Mouse (Mus musculus) right cerebral cortex, postnatal 36 days (tissue): ENCODE results near the gene Hoxa9.
A peak's percentile ranks its signal among the peaks of the same experiment; 100 is the strongest.

Source experiments
- DNase-seq, 2 experiments: peaks; one replicate each; pipeline ENCODE4 v3.0.0; 2022; ENCODE audit warnings: low spot score in 2 of 2, mixed read lengths in 1 of 2

Hoxa9 gene

DNA sequence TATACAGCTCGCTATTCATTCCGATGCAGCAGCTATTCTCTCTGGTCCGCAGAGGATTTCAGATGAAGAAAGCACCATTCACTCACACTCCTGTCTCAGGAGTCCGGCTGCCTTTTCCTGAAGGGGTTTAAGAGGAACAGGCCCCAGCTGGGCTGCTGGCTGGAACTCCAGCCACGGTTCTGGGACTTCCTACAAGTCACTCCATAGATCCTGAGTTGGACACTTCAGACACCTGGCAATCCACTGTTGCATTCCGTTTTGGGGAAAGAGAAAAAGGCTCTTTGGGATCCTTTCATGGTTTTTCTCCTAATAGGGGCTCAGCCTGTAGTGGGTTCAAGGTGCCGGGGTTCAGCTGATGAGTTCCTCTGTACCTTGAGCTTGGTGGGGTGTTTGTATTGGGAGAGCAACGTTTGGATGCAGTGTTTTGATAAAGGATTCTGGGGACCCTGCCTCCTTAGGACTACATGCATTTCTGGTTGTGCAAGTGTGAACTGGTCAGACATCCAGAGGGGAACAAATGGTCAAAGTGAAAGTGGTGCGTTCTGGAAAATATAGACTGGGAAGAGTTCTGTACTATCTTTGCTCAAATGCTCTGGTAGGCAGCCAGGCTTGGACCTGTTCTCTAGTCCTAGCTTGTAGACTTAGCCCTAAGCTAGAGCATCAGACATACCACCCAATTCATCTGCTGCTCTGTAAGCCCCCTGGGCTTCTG lies 31.0 kb upstream of the Hoxa9 start:
- no peak for DNase-seq

DNA sequence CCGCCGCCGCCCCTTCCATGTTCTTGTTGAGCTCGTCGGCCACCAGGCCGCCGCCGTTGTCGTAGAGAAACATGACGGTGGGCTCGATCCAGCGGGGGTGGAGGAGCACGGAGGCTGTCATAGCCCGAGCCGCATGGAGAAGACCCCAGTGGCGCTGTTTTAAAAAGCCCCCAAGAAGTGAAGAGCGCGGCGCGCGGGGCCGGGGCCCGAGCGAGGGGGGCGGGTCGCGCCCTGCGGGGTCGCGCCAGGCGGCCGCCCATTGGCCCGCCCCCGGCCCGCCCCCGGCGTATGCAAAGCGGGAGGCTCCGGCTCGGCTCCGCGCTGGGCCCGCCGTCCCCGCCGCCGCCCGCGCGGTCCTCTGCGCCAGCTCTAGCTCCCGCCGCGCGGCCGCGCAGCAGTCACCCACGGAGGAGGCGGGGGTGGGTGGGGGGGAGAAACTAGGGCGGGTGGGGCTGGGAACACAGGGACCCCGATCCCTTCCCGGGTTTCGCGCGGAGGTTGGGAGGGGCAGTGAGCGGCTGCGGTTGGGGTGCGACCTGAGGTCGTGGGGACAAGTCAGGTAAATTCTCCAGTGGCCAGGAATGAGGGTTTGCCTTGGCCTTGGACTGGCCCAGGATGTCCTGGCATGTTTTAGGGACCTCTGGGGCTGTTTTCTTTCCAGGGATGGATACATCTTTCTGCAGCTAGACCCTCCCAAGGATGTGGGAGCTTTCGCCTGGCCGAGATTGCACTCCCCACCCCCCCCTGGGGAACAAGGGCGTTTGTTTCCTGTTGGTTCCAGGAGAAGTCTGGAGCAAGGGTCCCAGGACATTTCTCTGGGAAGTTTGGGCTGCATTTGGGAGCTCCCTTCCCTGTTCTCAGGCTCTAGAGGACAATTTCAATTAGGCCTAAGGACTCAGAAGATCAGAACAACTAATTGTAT lies 30.0 kb upstream of the Hoxa9 start, which contains the start of gene Hoxa13:
Gene Hoxa13 (minus strand): TSS at position 227 of the 922 bp plus-strand sequence.
- no peak for DNase-seq

DNA sequence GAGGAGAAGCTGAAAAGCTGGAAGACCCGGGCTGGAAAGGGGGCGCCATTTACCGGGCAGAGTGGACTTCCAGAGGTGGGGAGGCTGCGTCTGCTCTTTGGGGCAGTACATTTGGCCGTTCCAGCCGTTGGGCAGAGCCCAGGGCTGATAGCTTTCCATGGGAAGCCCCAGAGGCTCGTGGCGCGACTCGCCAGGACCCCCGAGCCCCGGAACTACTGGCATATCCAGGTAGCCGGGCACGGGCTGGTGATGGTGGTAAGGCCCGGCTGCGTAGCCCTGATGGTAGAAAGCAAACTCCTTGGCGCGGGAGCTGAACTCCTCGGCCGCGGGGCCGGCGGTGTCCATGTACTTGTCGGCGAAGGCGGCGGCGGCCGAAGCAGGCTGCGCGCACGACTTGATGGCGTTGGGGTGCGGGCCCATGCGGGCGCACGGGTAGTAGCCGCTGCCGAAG lies 28.9 kb upstream of the Hoxa9 start:
- DNase-seq, result no peak

DNA sequence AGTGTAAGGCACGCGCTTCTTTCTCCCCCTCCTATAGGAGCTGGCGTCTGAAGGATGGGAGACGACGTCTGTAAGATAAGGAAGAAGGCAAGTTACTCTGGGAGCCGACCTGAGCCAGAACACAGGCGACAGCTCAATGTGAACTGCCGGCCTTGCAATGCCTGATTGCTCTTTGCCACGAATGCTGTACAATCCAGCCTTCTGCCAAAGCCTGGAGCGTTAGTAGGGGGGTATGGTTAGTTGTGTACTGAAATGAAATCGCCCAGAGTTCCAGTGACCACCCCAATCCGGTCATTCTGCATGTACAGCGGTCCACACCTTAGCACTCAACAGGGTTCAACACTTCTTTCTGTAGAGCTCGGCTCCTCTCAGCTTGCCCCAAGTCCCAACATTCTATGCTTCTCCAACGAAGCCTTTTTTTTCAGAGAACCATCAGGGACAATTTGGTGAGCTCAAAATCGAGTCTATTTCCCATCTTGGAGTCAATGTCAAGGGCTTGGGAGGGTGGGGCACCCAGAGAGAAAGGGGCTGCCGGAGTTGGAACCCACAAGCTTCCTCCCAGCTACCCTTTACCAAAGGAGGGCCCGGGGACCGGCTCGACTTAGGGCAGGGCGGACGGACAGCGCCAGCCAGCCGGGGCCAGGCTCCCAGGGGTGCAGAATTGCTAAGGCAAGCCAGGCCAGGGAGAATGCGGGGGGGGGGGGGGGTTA lies 28.3 kb upstream of the Hoxa9 start:
- no peak for DNase-seq

DNA sequence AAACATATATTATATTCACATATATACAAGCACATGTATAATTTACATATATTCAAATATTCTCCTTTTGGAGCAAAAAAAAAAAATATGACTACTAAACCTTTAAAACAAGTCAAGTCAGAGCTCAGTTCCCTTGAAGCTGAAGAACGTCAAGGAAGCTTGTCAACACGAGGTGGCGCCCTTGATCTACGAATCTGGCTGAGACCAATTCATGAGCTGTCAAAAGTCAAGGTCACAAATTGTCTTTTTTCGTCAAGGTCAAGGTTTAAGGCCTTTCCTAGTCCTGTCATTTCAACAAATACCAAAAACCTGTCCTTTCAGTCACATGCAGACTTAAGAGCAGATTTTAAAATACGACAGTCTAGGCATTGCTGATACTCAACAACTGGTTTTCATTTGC lies 26.1 kb upstream of the Hoxa9 start:
- peak in 1 of 2 experiments; percentile 25 for DNase-seq

DNA sequence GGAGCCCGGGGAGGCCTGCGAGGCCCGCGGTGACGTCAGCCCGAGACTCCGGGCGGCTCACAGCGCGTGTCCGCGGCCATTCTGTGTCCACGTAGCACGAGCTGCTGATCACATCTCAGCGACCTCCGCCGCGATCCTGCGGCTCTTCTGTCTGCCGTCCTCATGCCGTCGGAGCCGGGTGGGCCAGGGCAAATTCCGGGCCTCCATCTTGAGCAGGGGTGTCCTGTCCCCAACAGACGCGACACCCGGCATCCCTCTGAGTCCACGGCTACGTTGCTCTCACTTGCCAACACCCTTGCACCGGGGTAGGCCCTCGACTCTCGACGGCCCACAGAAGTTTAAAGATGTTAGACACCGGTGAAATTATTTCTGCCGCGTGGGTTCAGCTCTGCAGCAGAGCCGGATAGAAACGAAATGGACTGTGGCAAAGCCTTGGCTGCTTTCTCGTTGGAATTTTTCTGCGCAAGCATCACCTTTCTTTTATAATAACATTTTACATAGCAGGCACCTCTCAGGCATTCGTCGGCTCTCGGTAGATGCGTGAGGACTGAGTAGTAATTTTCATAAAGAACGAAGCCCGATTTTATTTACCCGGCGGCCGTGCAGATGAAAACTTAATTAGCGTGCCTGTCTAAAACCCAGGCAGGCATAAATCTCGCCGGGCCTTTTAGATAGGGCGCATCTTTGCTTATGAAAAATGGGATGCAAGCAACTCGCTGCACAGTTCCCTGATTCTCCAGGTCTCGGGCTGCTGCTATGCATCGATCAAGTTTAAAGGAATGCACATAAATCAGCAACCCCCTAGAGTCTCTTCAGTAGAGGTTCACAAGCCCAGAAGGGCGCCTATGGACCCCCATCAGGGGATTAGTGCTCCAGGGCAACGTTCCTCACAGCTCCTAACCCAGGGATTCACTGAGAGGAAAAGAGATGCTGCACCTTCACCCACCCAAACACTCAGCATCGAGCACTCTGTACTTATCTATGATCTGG lies 22.9 kb upstream of the Hoxa9 start:
- DNase-seq, result no peak

DNA sequence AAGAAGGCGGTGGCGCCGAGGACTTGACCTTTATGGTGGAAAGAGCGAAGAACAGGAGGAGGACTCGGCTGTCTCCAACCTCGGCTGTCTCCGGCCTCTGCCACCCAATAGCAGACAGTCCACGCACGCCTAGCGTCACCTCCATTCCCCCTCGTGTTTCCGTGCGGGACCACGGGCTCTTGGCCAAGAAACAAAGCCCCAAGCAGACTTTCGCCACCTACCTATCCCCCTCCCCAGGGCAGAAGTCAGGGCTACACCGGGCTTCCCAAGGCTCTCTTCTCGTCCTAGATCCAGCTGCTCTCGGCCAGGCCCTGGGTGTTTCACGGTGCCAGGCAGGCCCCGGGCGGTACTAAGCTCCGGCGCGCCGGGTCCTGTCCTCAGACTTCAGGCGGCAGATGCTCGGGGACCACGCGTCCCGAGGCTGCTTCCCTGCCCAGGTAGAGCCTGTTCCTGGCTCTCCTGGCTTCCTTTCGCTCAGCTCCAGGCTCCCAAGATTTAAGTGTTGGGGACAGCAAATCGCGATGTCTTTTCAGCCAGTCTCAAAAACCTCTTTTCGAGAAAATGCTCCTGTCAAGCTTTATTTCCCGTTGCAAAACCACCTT lies 22.0 kb upstream of the Hoxa9 start:
- no peak for DNase-seq

DNA sequence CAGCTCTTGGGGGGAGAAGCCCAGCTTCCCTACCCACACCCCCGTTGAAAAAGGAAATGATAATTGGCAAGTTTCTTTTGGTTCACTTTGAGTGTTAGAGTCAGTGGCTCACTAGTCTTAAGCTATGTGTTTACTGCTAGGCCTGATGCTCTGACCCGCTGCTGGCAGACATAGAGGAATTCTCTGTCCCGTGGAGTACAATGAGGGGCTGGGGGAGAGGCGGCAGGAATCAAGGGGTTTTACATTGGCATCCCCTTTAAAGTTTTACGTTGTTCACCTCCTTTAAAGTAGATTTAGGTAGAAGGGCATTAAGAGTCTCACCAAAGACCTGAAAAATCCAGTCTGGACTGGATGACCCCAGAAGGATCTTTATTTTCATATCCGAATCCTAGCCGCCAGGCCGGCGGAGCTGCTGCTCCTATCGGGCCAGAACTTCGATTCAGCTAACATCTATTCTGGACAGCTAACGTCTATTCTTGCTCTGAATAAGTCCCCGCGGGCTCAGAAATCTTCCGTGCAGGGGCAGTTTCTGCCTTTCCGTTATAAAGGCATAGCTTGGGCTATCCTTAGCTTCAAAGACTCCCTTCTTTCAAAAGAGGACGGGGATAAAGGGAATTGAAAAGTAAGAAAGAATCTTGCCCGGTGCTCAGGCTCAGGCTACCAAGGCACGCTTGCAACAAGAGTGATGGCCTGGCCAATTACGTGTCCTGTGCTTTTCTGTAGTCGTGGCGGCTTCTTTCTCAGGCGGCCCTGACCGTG lies 21.3 kb upstream of the Hoxa9 start:
- no peak for DNase-seq

DNA sequence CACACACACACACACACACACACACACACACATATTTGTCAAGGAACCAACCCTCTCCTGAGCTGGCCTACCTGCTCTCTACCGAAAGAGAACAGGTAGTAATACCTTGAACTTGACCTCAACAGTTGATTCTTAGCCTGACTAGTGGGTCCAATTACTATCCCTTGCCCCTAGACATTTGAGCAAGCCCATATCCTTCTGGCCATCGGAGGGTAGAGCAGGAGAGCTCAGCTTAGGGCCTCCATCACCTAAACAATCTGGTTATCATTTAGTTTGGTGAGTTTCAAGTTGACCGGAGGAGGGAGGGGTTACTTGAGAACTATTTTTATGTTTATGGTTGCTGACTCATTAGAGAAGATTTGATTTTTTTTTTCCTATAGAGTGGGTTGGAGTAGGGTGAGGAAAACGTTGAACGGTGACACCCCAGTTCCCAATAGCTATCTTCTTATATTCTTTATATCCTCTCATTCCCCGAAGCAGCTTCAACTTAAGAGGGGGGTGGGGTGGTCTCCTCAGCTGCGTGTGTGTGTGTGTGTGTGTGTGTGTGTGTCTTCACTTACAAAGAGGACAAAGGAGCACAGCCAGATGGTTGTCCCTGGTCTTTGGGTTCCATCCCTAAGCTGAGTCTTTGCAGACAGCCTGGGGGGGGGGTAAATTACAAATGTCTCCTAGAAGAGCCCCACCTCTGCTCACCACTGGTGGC lies 20.4 kb upstream of the Hoxa9 start:
- DNase-seq, result no peak

DNA sequence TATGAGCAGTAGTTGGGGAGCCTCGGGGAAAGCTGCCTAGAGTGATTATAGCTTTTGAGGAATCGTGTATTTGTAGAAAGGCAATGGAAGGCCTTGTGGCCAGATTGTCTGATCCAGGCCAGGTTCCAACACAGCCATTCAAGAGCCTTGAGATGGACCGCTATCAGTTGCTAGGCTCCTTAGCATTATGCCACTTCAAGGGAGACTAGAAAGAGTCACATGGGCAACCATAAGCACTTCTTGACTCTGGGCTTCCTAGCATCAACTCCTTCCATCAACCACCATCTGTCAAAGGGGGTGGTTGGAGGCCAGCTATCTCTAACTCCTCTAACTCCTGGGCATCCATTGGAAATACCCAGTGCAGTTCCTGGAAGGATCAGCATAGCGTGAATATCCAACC lies 18.9 kb upstream of the Hoxa9 start:
- DNase-seq, result no peak

DNA sequence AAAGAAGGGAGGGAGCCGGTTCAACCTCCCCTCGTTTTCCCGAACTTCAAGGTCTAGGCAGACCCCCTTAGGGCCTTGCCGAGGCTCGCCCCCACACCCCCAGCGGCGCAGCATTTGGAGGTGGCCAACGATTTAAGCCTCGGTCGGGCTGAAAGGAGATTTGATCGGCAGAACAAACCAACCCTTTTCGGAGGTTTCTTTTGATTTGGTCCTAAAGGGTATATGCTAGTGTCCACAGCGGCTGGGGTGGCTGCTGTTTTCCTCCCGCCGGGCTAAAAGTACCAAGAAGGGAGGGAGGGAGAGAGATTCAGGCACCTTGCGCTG lies 18.5 kb upstream of the Hoxa9 start:
- DNase-seq, result no peak

DNA sequence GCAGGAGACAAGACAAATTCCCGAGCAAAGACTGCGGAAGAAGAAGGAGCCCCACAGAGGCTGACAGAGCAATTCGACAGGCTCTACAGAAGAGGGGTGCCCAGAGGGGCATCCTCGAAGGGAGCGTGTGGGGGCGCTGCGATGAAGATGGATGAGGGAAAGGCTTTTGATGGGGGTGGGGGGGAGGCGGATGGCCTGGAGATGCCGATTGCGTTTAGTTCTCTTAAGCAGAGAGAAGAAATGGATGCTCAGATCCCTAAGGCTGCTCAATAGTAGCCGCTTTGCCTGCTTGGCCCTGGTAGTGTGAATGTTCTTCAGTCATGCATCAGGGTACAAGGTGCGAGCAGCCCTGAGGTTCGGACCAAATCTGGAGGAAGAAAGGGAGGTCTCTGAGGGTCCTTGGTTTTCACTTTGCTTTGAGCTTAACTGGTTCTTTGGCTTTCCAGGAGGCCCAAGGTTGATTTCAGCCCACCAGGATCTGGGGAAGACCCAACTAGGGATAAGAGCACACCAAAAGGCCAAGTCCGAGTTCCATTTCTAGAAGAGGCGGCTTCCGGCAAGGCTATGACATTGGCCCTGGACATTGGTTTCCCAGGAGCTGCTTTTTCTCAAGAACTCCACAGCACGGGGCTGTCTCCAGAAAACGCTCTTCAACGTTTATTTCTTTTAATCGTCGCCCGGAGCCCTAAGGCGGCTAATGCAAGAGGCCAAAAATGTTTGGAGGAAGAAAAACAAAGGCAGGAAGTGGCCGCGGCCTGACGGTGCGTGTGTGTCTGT lies 17.9 kb upstream of the Hoxa9 start:
- DNase-seq, result no peak

DNA sequence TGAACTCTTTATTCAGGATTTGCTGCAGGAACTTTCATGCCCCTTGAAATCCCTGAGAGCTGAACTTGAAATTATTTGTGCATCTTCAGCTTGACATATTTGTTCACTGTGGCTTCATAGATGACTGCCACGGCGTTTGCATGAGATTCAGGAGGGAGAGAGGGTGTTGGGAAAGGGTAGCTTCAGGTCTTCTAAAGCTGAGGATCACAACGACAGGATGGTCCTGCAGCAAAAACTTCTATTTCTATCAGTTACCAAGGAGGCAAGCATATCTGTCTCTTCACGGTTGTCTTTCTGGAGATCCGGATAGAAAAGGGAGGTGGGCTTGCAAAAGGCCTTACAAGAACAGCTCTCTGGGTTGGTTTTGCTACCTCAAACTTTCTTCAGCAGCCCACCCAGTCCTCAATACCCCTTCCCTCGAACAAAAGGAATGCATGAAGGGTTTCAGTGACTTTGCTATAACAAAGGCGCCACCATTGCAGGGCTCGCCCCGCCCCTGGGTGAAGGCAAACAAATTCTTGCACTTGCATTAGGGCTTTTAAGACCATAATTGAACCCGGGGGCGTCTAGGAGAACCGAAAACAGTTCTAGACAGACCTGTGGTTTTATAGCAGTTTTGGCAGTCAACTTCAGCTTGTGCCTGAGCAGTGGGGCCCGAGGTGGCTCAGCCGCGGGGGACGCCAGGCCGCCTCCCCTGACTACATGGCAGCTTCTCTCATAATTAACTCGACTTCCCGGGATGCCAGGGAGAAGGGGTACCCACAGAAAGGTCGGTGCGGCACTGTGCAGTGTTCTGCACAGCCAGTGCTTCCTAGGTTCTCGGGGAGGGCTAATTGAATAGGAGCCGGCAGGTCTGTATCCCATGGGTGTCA lies 17.1 kb upstream of the Hoxa9 start:
- no peak for DNase-seq

DNA sequence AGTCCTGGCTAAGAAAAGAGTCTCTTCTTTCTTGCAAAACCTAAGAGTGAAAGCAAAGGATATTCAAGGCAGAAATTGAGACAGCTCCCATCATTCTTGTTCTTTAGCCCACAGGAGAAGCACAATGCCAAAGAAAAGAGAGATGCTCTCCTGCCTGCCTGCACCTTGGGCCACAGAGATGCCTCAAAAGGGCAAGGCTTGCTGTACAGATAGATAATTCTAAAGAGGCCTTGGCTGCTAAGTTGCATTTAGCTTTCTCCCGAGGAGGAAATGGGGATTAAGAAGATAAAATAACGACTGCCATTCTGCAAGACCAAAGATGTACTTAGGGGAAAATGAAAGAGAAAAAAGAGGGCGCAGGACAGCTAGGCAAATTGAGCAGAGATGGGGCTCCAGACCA lies 16.0 kb upstream of the Hoxa9 start:
- no peak for DNase-seq

DNA sequence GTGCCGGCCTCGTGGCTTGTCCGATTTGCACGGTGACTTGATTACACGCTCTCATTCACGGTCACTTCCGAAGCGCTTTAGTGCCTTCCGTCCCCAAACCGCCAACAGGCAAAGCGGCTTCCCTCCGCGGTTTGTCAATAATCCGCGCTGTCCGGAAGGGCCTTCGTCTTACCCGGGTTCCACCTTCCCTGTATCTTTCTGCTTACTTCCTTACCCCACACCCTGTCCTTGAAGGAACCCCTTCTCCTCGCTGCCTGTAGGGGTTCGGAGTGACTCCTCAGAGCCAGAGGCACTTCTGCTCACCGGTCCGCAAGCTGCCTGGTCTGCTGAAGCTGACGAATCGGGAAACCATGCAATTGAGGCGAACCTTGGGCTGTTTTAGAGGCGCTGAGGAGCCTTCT lies 15.5 kb upstream of the Hoxa9 start:
- no peak for DNase-seq

DNA sequence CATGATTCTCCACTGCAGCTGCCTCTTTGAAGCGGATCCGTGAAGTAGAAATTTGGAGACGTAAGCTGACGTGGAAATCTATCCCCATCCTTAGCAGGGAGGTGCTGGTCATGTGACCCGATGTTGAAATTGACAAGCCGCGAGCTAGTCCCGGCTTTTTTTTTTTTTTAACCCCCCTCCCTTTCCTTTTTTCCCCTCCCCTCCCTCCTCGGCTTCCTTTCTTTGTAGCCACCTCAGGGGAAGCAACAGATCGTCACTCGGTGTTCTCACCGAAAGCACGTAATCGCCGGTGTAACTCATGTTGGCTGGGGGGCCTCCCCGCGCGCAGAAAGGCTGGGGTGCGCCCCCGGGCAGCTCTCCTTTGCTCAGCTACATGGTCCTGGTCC lies 14.9 kb upstream of the Hoxa9 start, which contains the start of gene Hoxa11:
Gene Hoxa11 (minus strand): TSS at position 54 of the 386 bp plus-strand sequence.
- DNase-seq, result no peak

DNA sequence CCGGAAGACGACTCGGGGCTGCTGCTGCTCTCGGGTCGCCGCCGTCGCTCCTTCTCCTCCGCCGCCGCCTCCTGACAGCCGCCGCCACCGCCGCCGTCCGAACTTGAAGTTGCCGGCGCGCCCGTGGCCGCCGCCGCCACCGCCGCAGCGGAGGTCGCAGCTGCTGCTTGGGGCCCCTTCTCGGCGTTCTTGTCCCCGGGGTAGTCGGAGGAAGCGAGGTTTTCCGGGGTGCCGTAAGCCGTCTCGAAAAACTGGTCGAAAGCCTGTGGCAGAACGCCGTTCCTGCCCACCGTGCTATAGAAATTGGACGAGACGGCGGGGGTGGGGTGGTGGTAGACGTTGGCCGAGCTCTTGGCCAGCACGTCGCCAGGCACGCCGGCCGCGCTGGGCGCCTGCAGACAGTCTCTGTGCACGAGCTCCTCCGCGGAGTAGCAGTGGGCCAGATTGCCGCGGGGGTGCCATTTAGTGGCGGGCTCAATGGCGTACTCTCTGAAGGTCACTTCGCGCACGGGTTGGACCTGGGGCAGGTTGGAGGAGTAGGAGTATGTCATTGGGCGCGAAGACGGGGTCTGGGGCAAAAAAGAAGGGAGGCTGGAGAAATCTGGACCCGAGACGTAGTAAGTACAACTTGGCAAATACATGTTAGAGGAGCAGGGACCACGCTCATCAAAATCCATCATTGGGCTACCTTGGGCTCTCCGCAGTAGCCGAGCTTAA lies 14.3 kb upstream of the Hoxa9 start:
- no peak for DNase-seq
